Mouse (Mus musculus): ENCODE measurements around the gene Zfp277. TPM values are rescaled to one million over a fixed set of nuclear protein-coding genes. Genes with fewer than 3 reads are reported as not detected.

Zfp277 gene
- total RNA-seq, 2 experiments from 2014 or later: 27.6 to 32.3 TPM

DNA sequence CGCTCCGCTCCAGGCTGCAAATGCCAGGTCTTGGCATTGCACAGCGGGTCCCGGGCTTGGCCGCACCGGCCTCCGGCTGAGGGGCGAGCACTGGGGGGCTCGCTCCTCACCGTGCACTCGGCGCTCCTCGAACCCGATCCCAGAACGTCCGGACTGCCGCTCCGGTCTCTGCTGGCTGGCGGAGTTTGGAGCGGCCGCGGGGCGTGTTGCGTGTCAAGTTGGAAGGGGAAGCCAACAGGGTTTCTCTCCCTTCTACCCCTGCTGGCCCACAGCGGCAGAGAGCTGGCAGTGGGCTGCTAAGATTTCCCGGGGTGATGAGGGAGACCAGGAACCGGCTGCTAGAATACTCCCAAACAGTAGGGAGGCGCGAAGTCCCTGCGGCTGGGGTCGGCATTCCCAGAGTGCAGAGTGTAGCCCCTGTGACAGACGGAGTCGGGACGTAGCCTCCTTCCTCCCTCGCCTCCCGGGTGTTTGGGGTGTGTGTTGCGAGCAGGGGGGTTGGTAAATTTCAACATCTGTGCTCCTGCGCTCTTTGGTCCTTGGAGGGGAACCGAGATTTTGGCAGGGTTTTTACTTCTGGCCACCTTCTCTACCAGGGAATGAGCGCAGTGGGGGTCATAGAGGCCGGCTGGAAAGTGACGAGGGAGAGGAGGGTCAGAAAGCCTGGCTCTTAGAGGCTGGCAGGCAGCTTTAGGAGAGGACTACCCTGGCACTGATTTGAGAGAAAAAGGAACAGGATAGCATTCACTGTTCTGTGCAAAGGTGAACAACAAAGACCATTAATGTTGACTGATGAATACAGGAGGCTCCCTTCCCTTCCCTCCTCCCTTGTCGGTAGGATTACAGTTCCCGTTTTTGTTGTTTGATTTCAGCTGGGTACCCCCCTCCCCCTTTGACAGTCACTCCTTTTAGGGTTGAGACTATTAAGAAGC lies 1.0 kb upstream of the Zfp277 start:
- peak; percentile 16 to 29 for DNase-seq (ENCODE audit: low spot score in 2 of 2)

DNA sequence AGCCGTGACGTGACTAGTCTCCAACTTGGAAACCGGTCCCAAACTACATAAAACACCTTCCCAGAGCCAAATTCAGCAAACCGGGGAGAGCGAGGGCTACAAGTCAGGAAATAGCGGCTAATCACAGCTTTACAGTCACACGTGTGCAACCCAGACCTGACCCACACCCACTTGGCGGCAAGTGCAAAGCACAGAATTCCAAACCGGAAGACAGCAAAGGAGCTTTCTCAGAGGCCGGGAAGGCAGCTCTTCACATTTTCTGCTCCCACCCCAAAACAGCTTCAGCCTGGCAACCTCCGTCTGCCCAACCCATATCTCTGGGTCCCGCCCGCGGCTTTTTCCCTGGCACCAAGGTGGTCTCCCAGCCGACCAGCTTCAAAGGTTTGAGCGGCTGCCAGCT lies 496 bp downstream of the Zfp277 start:
- DNase-seq (ENCODE audit: low spot score in 2 of 2): no peak

DNA sequence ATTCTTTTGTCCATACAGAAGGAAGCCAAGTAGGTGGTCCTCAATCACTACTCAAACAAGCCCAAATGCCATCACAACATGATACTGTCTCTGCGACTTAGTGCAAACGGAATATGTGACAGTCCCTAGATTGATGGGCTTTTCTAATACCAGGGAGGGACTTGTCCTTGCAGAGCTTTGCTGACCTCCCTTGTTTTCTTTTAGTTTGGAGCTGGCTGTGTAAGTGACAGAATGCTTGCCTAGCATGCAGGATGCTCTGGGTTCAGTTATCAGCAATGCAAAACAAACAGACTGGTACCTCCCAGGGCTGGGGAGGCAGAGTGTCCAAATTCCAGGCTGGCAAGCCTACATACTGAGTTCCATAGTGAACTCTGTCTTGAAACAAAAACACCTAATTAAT lies 7.7 kb downstream of the Zfp277 start:
- no peak for DNase-seq (ENCODE audit: low spot score in 2 of 2)

- no peak for DNase-seq (ENCODE audit: low spot score in 2 of 2)
Observed at GRCm38 (mm10) chr12:40434101-40434500, 11.6 kb downstream of the Zfp277 start.

DNA sequence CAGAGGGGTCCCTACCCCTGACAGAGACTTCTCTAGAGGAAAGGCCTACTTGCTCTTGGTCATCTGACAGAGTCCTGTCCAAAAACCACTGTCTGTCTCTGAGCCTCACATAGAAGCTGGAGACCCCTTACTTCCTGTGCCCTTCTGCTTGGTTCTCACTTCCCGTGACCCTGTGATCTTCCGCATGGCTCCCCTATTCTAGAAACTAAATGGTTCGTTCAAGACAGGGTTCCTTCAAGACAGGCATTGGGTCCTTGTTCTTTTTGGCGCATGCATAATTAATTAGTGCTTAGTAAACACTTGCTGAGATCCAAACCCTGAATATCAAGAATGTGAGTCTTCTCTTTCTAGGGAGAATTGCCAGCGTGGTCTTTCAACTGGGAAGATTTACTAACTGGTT lies 14.6 kb downstream of the Zfp277 start:
- no peak for DNase-seq (ENCODE audit: low spot score in 2 of 2)

- DNase-seq (ENCODE audit: low spot score in 2 of 2): no peak
Observed at GRCm38 (mm10) chr12:40429976-40430375, 15.7 kb downstream of the Zfp277 start.

DNA sequence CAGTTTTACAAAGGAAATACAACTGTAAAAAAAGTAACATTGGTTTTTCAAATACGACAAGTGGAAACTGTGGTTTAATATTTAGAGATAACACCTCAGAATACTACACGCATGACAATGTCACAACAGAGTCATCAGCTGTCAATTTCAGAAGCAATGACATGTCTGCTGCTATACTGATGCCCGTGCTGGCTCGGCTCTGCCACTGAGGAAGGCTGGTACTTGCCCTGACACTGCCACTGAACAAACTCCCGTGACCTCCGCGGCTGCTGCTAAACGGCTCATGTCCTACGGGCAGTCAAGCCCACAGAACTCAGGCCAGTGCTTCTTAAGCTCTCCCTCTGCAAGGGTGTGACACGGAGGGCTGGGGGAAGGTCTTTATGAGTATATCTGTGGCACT lies 18.1 kb downstream of the Zfp277 start:
- DNase-seq (ENCODE audit: low spot score in 2 of 2): no peak

DNA sequence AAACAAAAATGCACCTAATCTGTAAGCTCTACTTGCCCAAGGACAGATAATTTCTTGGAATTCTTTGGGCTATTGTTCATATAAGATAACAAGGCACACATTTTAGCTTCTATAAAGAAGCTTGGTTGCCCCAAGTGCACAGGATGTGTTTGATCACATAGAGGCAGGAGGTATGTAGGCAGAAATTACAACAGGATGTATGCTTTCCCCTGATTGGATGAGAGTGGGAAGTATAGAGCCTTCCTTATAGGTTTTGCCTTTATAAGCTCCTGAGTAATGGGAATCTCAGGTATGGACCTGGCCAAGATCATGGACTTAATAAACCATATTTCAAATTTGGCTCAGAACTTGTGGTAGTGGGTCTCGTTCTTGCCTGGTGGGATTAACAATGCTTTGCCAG lies 20.7 kb downstream of the Zfp277 start:
- DNase-seq (ENCODE audit: low spot score in 2 of 2): no peak

DNA sequence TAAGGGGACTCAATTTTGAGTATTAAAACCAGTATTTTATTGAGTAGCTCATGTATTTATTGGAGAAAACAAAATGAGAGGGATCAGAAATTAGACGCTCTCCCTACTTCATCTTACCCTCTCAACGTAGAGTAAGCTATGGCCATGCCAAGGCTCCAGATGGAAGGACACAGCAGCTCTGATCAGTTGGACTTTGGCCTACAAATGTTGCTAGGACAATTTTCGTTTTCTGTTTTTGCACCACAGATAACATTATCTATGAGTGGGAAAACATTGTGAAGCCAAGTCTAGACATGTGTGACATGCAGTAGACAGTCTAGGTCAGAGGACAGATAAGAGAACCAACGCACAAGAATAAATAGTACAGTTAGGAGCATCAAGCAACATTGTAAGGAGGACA lies 28.4 kb downstream of the Zfp277 start:
- no peak for DNase-seq (ENCODE audit: low spot score in 2 of 2)

DNA sequence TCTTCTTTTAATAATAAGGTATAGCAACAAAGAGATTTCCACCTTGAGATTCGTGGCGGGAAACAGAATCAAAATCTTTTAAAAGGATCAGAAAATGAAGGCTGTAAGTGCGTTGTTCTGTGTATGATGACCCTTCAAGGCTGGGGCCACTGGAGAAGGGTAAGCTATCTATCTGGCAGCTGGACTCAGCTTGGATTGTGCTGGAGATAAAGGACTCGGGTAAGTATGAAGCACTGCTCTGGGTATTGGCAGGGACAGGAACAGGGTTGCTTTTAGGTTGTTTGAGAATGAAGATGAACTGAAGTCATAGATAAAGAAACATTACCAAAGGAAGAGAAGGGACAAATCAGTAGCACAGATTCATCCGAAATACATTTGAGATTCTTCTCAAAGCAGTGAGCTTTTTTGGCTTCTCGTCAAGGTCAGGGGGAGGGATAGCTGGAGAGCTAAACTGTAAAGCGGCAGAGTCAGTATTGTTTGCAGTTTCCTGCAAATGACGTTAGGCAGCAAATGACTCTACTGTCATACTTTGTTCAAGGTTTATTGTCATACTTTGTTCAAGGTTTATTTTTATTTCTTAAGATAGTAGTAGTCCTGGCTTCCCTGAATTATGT lies 30.3 kb downstream of the Zfp277 start:
- no peak for DNase-seq (ENCODE audit: low spot score in 2 of 2)

- no peak for DNase-seq (ENCODE audit: low spot score in 2 of 2)
Observed at GRCm38 (mm10) chr12:40414682-40415311, 30.9 kb downstream of the Zfp277 start.

DNA sequence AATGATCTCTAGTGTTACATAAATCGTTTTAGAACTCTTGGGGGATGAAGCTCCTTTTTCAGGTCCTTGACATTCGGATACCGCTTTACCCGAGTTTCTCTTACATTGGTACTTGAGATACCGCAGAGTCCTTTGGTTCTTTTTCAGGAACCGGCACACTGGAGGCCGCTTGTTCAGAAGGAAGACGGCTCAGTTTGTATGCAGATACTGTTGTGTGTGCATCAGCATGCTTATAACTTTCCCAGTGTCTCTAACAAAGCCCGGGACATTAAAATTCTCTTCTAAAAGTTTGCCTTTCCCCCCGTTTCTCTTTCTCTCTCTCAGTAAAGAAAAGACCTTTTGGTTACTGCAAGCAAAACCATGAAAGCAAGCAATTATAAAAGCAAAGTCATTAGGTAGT lies 45.9 kb downstream of the Zfp277 start:
- no peak for DNase-seq (ENCODE audit: low spot score in 2 of 2)

GRCm38 (mm10) chr12:40399386-40399785 lies 46.3 kb downstream of the Zfp277 start:
- no peak for DNase-seq (ENCODE audit: low spot score in 2 of 2)

- no peak for DNase-seq (ENCODE audit: low spot score in 2 of 2)
Observed at GRCm38 (mm10) chr12:40398916-40399315, 46.8 kb downstream of the Zfp277 start.

DNA sequence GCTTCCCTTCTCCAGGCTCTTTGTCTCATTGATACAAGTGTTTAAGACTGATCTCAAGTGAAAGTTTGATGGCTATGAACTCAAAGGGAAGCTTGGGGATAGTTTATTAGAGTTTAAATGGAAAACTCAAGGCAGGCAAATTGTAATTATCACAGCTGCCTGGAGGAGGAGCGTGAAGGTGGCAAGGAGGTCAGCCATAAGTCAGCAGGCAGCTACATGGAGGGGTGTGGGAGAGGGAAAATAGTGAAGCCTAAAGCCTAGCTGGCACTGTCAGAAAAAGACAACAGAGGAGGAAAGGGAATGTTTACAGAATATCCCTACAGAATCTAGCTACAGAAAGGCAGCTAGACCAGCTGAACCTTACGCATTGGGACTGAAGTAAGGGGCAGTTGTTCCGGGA lies 52.8 kb downstream of the Zfp277 start:
- DNase-seq (ENCODE audit: low spot score in 2 of 2): no peak

GRCm38 (mm10) chr12:40391262-40391661 lies 54.4 kb downstream of the Zfp277 start:
- DNase-seq (ENCODE audit: low spot score in 2 of 2): no peak

- no peak for DNase-seq (ENCODE audit: low spot score in 2 of 2)
Observed at GRCm38 (mm10) chr12:40387786-40388185, 57.9 kb downstream of the Zfp277 start.

DNA sequence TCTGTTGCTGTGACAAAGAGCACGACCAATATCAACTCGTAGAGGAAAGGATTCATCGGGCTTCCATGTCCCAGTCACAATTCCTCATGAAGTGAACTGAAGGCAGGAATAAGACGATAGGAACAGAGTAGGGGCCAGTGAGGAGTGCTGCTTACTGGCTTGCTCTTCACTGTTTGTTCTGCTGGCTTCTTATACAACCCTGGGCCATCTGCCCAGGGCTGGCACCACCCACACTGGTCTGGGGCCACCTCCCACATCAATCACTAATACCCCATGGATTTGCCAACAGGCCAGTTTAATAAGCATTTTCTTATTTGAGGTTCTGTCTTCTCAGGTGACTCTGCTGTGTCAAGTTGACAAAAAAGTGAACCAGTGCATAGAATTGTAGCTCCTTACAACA lies 60.4 kb downstream of the Zfp277 start:
- DNase-seq (ENCODE audit: low spot score in 2 of 2): no peak

DNA sequence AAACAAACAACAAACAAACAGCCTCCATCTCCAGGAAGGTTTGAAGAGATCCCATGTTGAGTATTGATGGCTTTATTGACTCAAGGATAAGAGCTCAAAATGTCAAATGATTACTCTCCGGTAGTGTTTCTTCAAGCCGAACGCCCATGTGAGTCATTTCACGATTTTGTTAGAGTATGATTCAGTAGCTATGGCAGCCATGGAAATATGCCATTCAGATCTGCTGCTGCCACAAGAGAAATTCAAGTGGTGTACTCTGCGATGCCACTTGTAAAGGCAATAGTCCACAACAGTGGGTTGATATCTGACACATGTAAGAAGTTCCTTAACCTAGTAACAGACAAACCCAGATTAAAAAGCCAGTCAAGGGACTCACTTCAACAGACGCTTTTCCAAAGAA lies 62.0 kb downstream of the Zfp277 start:
- DNase-seq (ENCODE audit: low spot score in 2 of 2): no peak

DNA sequence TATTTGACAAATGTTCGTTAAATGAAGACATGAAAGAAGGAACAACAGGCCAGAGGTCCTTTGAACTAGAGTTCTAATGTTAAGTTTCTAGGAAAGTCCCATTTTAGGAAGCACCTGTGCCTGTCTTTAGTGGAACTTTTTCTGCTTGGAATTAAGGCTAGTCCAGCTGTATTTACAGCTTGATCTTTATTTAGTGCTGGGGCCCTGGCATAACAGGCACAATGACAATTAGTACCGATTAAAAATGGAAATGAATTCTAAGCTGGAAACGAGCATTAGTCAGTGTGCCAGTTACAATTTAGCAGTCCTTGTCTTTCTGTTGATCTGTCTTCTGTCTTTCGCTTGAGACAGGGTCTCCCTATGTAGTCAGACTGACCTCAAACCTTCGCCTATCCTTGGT lies 63.2 kb downstream of the Zfp277 start:
- no peak for DNase-seq (ENCODE audit: low spot score in 2 of 2)

- DNase-seq (ENCODE audit: low spot score in 2 of 2): no peak
Observed at GRCm38 (mm10) chr12:40381824-40382223, 63.9 kb downstream of the Zfp277 start.

DNA sequence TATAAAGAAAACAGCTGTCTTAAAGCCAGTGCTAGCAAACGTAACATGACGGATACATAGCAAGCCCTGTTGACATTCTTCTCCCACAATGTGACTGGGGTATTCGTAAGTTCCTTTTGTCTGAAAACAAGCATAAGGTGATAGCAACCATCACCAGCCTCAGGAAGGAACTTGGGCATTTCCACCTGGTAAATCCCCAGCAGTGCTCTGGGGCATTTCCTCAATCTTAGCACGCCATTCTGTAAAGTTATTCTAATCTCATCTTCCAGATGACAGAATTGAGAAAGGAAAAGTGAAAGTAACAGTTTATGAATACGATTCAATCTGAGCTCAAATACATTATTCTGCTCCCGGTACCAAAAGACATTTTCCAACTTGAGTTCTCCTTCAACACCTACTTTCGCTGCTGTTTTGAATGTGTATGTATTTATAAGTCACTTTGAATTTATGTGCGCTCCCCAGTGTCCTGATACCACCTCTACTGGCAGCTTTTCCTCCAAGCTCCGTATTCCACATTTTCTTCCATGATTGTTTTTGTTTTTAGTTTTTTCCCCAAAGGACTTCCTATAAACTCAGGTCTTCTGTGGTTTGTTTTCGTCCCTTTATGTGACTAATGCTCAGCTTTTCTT lies 64.4 kb downstream of the Zfp277 start:
- no peak for DNase-seq (ENCODE audit: low spot score in 2 of 2)
